Mouse (Mus musculus): Measurements from ENCODE around the gene Uhrf1bp1l. TPM values are rescaled to one million over a fixed set of nuclear protein-coding genes. Genes with fewer than 3 reads are reported as not detected.

The Uhrf1bp1l gene
- polyA plus RNA-seq, 1 experiment, result 11.4 TPM

DNA sequence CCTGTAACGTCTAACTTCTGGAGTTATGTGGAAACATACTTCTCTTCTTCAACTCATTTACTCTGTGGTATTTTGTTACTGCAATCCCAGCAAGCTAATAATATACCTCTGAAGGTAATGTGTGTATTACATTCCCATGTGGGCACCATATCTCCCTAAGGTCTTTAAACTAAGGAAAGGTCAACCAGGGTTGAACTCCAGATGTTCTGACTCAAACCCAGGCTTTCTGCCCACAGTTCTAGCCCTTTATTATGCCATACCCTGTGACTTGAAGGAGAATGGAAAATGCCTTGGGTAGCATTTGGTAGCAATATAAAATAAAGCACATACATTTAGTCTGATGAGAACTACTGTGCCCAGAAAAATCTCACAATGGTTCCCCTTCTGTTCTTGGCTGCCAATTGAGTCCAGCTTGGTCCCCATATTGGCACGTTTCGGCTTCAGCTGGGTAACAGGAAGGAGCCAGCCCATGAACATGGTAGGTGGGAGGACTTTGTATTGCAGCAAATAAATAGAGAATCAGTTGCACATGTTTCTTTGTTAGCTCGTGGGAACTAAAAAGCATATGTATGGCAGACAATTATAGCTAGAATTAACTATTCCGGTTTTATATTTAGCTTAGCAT lies 110.6 kb downstream of the Uhrf1bp1l start:
- Histone ChIP-seq H3K4me3 (ENCODE audit: insufficient read depth, low read depth, low read length) (no peak overlapping the region), H3K27ac (replicated peaks; ENCODE audit: low read depth, low read length) (no peak overlapping the region), H3K4me1 (ENCODE audit: control insufficient read depth, insufficient read depth, insufficient read length, low read length) (no peaks in the 10 kb centered on the region; the same call in 1 of the 2 replicates)

DNA sequence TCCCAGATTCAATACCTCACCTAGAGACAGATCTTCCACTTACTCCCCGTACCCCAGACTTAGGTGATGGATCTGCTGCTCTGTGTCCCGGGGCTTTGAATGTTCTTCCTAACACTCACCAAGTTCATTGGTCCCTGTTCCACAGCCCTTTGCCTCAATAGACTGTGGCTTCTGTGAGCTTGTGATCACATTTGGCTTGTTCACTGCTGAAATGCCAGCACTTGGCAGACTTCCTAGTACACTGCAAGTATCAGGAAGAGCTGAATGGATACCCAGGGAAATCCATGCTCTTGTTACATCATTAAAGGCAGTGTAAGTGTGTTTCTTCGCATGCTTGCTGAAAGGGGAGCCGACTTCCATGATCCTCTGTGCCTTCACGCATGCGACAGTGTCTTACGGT lies 111.5 kb downstream of the Uhrf1bp1l start:
- H3K4me1 ChIP-seq (ENCODE audit: control insufficient read depth, insufficient read depth, insufficient read length, low read length), result no peaks in the 10 kb centered on the region; the same call in 1 of the 2 replicates
- no peak overlapping the region for H3K4me3 ChIP-seq (ENCODE audit: insufficient read depth, low read depth, low read length)
- no peak overlapping the region for H3K27ac ChIP-seq (replicated peaks; ENCODE audit: low read depth, low read length)

DNA sequence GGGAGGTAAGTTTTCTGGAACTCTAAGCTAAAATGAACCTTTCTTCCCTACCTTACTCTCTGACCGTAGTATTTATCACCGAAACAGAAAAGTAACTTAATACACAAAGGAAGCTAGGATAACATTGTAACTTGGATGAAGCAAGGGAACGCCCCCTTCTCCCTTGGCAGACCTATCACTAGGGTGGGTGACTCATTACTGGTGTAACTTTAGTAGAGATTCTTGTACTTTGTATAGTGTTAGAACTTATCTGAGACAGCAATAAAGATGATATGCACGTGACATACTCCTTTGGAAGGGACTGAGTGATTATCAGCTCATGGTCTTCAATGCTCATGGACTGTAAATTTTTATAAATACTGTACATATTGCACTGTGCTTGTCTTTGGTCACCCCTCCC lies 123.4 kb downstream of the Uhrf1bp1l start:
- Histone ChIP-seq H3K4me3 (ENCODE audit: insufficient read depth, low read depth, low read length) (no peak overlapping the region), H3K4me1 (ENCODE audit: control insufficient read depth, insufficient read depth, insufficient read length, low read length) (no peaks in the 10 kb centered on the region)

DNA sequence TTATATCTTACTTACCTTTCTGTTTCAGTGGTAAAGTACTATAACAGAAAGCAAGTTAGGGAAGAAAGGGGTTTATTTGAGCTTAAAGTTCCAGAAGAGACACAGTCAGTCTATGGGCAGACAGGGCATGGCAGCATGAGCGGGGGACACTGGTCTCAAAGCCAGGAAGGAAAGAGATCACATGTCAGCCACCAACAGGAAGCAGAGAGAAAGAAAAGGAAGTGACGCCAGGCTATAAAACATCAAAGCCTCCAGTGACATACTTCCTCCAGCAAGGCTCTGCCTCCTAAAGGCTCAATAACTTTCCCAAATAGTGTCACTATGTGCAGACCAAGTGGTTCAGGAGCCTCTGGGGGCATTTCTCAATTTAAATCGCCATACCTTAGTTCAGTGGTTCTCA lies 124.0 kb downstream of the Uhrf1bp1l start:
- Histone ChIP-seq H3K27ac (replicated peaks; ENCODE audit: low read depth, low read length) (no peak overlapping the region), H3K4me3 (ENCODE audit: insufficient read depth, low read depth, low read length) (no peak overlapping the region), H3K4me1 (ENCODE audit: control insufficient read depth, insufficient read depth, insufficient read length, low read length) (no peaks in the 10 kb centered on the region)

More for the DNA sequence above, 123.4 kb downstream of the Uhrf1bp1l start:
- no peak overlapping the region for H3K27ac ChIP-seq (replicated peaks; ENCODE audit: low read depth, low read length)

Other genes with a start within 250 kb of the Uhrf1bp1l start
- 0.67 and 1.5 TPM in 2 replicates for gene Nr1h4, start 211.4 kb upstream of the Uhrf1bp1l start, polyA plus RNA-seq (2012; ENCODE audit: insufficient read depth, insufficient read length, missing spikeins)
- gene Slc17a8, start 123.7 kb upstream of the Uhrf1bp1l start, polyA plus RNA-seq (2012; ENCODE audit: insufficient read depth, insufficient read length, missing spikeins), result not detected in 2 replicates
- gene Scyl2, start 58.7 kb upstream of the Uhrf1bp1l start, polyA plus RNA-seq (2012; ENCODE audit: insufficient read depth, insufficient read length, missing spikeins), result 15.6 and 19.9 TPM in 2 replicates
- gene Actr6, start 12.7 kb upstream of the Uhrf1bp1l start, polyA plus RNA-seq (2012; ENCODE audit: insufficient read depth, insufficient read length, missing spikeins), result 22.2 and 27.0 TPM in 2 replicates
- not detected in 2 replicates for gene Anks1b, start 128.5 kb downstream of the Uhrf1bp1l start, polyA plus RNA-seq (2012; ENCODE audit: insufficient read depth, insufficient read length, missing spikeins)

Data from brown adipose tissue, adult 24 weeks (tissue).